ENCODE assay signal across 8 mouse cellular contexts in genomic region chr11:96997380-96997956, GRCm38 (mm10). TPM values are rescaled to one million over a fixed set of nuclear protein-coding genes. Genes with fewer than 3 reads are reported as not detected.
A peak's percentile ranks its signal among the peaks of the same experiment; 100 is the strongest.
DNase-seq lines count a peak whose midpoint lies in the region; ATAC-seq and TF ChIP-seq lines count a peak whose summit lies in the region.

No protein-coding gene starts in this region.

- peak in 1 of 2 experiments; percentile 44 for DNase-seq in left cerebral cortex, adult 2 months (ENCODE audit: extremely low spot score in 1 of 2, low spot score in 2 of 2)
- DNase-seq in left cerebral cortex, adult 8-10 months (ENCODE audit: low spot score in 2 of 2), result no peak
- DNase-seq in cerebellum, adult 2 months, result peak; percentile 61 to 73
- DNase-seq in gastrocnemius, postnatal 25 days, result peak; percentile 38
- peak; percentile 42 for DNase-seq in liver, postnatal 0 days
- DNase-seq in spleen, adult 12 weeks (ENCODE audit: low spot score), result no peak

- 0 out of 2 replicates have a peak, but pooled peaks have one; percentile 15 for TF ChIP-seq POLR2A in cerebellum, adult 2 months (IDR thresholded peaks at IDR 0.05; ENCODE audit: borderline replicate concordance, insufficient read depth, low read length)

- no peak for TF ChIP-seq EP300 in liver, postnatal 0 days (IDR thresholded peaks at IDR 0.05; ENCODE audit: low read depth)

- TF ChIP-seq CTCF in left cerebral cortex, adult 2 months (IDR thresholded peaks at IDR 0.05), result no peak
- no peak for TF ChIP-seq CTCF in cerebellum, adult 2 months (IDR thresholded peaks at IDR 0.05; ENCODE audit: borderline replicate concordance, insufficient read depth, low read depth, low read length)
- TF ChIP-seq CTCF in intestine, postnatal 0 days (IDR thresholded peaks at IDR 0.05; ENCODE audit: low read depth), result no peak
- no peak for TF ChIP-seq CTCF in liver, postnatal 0 days (IDR thresholded peaks at IDR 0.05; ENCODE audit: low read depth)

- H3K4me1 ChIP-seq in cerebellum, adult 2 months (ENCODE audit: control insufficient read depth, insufficient read depth, low read length), result no peaks in the 10 kb centered on the region
- H3K4me1 ChIP-seq in intestine, postnatal 0 days (replicated peaks; ENCODE audit: control insufficient read depth, insufficient read depth, low read length), result peaks cover 6% of the 10 kb centered on the region; the same call in 1 of the 2 replicates
- H3K4me1 ChIP-seq in liver, postnatal 0 days (ENCODE audit: insufficient read depth), result peaks cover 6% of the 10 kb centered on the region; the same call in 1 of the 2 replicates
- peaks cover 20% of the 10 kb centered on the region for H3K4me1 ChIP-seq in stomach, embryonic 15.5 days

- peak overlapping the region; percentile 43 for H3K4me3 ChIP-seq in left cerebral cortex, adult 2 months
- peak overlapping the region; percentile 32 for H3K4me3 ChIP-seq in cerebellum, adult 2 months (replicated peaks; ENCODE audit: insufficient read depth, low read depth, low read length)
- peak overlapping the region; percentile 25 for H3K4me3 ChIP-seq in intestine, postnatal 0 days (ENCODE audit: low read depth, low read length)
- peak overlapping the region; percentile 1; the same call in 1 of the 2 replicates for H3K4me3 ChIP-seq in liver, postnatal 0 days (ENCODE audit: low read depth, low read length)
- peak overlapping the region; percentile 30 for H3K4me3 ChIP-seq in stomach, embryonic 15.5 days (replicated peaks)

- intact Hi-C loops in left cerebral cortex, adult 2 months (cut with DNase I), result no loop called here

- H3K27me3 ChIP-seq in cerebellum, adult 2 months (ENCODE audit: control insufficient read depth, insufficient read depth, low read length), result no peaks in the 10 kb centered on the region
- peaks cover 13% of the 10 kb centered on the region; the same call in 1 of the 2 replicates for H3K27me3 ChIP-seq in intestine, postnatal 0 days (replicated peaks; ENCODE audit: control insufficient read depth, insufficient read depth, low read length)
- peaks cover 25% of the 10 kb centered on the region for H3K27me3 ChIP-seq in liver, postnatal 0 days (ENCODE audit: insufficient read depth, low read length)
- peaks cover 4% of the 10 kb centered on the region; the same call in 1 of the 2 replicates for H3K27me3 ChIP-seq in stomach, embryonic 15.5 days (replicated peaks)

- peak; percentile 51; the same call in 1 of the 2 replicates for ATAC-seq in intestine, postnatal 0 days
- peak; percentile 78 for ATAC-seq in liver, postnatal 0 days
- ATAC-seq in stomach, embryonic 15.5 days (ENCODE audit: insufficient read depth, low FRiP score, low read depth), result peak; percentile 44; the same call in 1 of the 2 replicates

- 11% methylated on average over 30 of the region's 30 CpGs for WGBS in cerebellum, adult 2 months
- WGBS in intestine, postnatal 0 days, result 9% methylated on average over 30 of the region's 30 CpGs
- WGBS in liver, postnatal 0 days (ENCODE audit: insufficient replicate concordance), result 14% methylated on average over 24 of the region's 30 CpGs
- 12% methylated on average over 30 of the region's 30 CpGs for WGBS in stomach, embryonic 15.5 days

- H3K27ac ChIP-seq in left cerebral cortex, adult 2 months, result peak overlapping the region; percentile 40; the same call in 1 of the 2 replicates
- H3K27ac ChIP-seq in cerebellum, adult 2 months (ENCODE audit: insufficient read depth, low read length), result peak overlapping the region; percentile 13; the same call in 1 of the 2 replicates
- no peak overlapping the region for H3K27ac ChIP-seq in intestine, postnatal 0 days (ENCODE audit: low read depth, low read length)
- no peak overlapping the region for H3K27ac ChIP-seq in liver, postnatal 0 days (ENCODE audit: low read depth)
- H3K27ac ChIP-seq in stomach, embryonic 15.5 days, result no peak overlapping the region

- H3K9me3 ChIP-seq in intestine, postnatal 0 days (ENCODE audit: control insufficient read depth), result no peaks in the 10 kb centered on the region
- no peaks in the 10 kb centered on the region for H3K9me3 ChIP-seq in liver, postnatal 0 days (ENCODE audit: low read length)
- H3K9me3 ChIP-seq in stomach, embryonic 15.5 days, result no peaks in the 10 kb centered on the region

- H3K36me3 ChIP-seq in intestine, postnatal 0 days (ENCODE audit: control insufficient read depth, insufficient read depth), result no peaks in the 10 kb centered on the region
- H3K36me3 ChIP-seq in liver, postnatal 0 days (replicated peaks; ENCODE audit: insufficient read depth, low read length), result no peaks in the 10 kb centered on the region
- no peaks in the 10 kb centered on the region for H3K36me3 ChIP-seq in stomach, embryonic 15.5 days

- H3K4me2 ChIP-seq in intestine, postnatal 0 days (replicated peaks; ENCODE audit: low read depth), result peak overlapping the region; percentile 67
- H3K4me2 ChIP-seq in liver, postnatal 0 days (ENCODE audit: low read depth, low read length), result peak overlapping the region; percentile 55
- peak overlapping the region; percentile 64 for H3K4me2 ChIP-seq in stomach, embryonic 15.5 days

- H3K9ac ChIP-seq in intestine, postnatal 0 days (ENCODE audit: low read depth, low read length), result peak overlapping the region; percentile 50
- H3K9ac ChIP-seq in liver, postnatal 0 days (replicated peaks), result peak overlapping the region; percentile 32
- 0 out of 2 replicates have a peak overlapping the region, but pooled peaks have one; percentile 13 for H3K9ac ChIP-seq in stomach, embryonic 15.5 days

RNA-seq across cellular contexts. Expression of gene Sp2, which starts 14.7 kb away (rescaled TPM):
- 10 to 100 TPM; 12.6 to 15.2 TPM for total RNA-seq in left cerebral cortex, adult 2 months (2021)
- total RNA-seq in left cerebral cortex, adult 8-10 months (2022), result 10 to 100 TPM; 10.7 to 15.0 (median 13.0) TPM
- 15.4 and 18.4 TPM in 2 replicates for polyA plus RNA-seq in cerebellum, adult 2 months (2012; rRNA removed)
- 1 to 10 TPM; 8.9 to 9.0 TPM for total RNA-seq in gastrocnemius, postnatal 25 days (2021)
- 7.7 and 8.2 TPM in 2 replicates for polyA plus RNA-seq in intestine, postnatal 0 days (2015; fragmentation: Nextera tagmentation; extraction: Ambion mirVana)
- polyA plus RNA-seq in liver, postnatal 0 days (2015; fragmentation: Nextera tagmentation; extraction: Ambion mirVana), result 6.8 and 7.1 TPM in 2 replicates
- 12.7 and 13.5 TPM in 2 replicates for polyA plus RNA-seq in stomach, embryonic 15.5 days (2015; fragmentation: Nextera tagmentation; extraction: Ambion mirVana)

RNA-seq across cellular contexts. Expression of gene Sp6, which starts 15.7 kb away (rescaled TPM):
- 1 to 10 TPM in 1 of 2 experiments, under 1 TPM in 1; 0.91 to 1.8 TPM for total RNA-seq in left cerebral cortex, adult 2 months (2021)
- 1 to 10 TPM; 1.1 to 2.0 (median 1.3) TPM for total RNA-seq in left cerebral cortex, adult 8-10 months (2022)
- 1.4 and 2.1 TPM in 2 replicates for polyA plus RNA-seq in cerebellum, adult 2 months (2012; rRNA removed)
- total RNA-seq in gastrocnemius, postnatal 25 days (2021), result under 1 TPM in 1 of 2 experiments, not detected in 1; 0.10 TPM
- 0.04 TPM in 1 of 2 replicates, not detected in the other for polyA plus RNA-seq in intestine, postnatal 0 days (2015; fragmentation: Nextera tagmentation; extraction: Ambion mirVana)
- 0.06 and 0.07 TPM in 2 replicates for polyA plus RNA-seq in liver, postnatal 0 days (2015; fragmentation: Nextera tagmentation; extraction: Ambion mirVana)
- polyA plus RNA-seq in stomach, embryonic 15.5 days (2015; fragmentation: Nextera tagmentation; extraction: Ambion mirVana), result 1.4 and 3.7 TPM in 2 replicates

RNA-seq across cellular contexts. Expression of gene Scrn2, which starts 32.3 kb away (rescaled TPM):
- 1 to 10 TPM; 2.8 to 3.4 TPM for total RNA-seq in left cerebral cortex, adult 2 months (2021)
- 1 to 10 TPM; 5.0 to 6.1 (median 5.4) TPM for total RNA-seq in left cerebral cortex, adult 8-10 months (2022)
- polyA plus RNA-seq in cerebellum, adult 2 months (2012; rRNA removed), result 12.2 and 13.9 TPM in 2 replicates
- total RNA-seq in gastrocnemius, postnatal 25 days (2021), result 1 to 10 TPM; 9.3 to 9.4 TPM
- 24.1 and 24.5 TPM in 2 replicates for polyA plus RNA-seq in intestine, postnatal 0 days (2015; fragmentation: Nextera tagmentation; extraction: Ambion mirVana)
- 20.6 and 21.2 TPM in 2 replicates for polyA plus RNA-seq in liver, postnatal 0 days (2015; fragmentation: Nextera tagmentation; extraction: Ambion mirVana)
- polyA plus RNA-seq in stomach, embryonic 15.5 days (2015; fragmentation: Nextera tagmentation; extraction: Ambion mirVana), result 19.7 and 20.1 TPM in 2 replicates

RNA-seq across cellular contexts. Expression of gene Lrrc46, which starts 43.7 kb away (rescaled TPM):
- under 1 TPM; 0.51 to 0.52 TPM for total RNA-seq in left cerebral cortex, adult 2 months (2021)
- under 1 TPM in 3 of 4 experiments, not detected in 1; 0.28 to 0.91 (median 0.72) TPM for total RNA-seq in left cerebral cortex, adult 8-10 months (2022)
- polyA plus RNA-seq in cerebellum, adult 2 months (2012; rRNA removed), result 1.2 and 1.4 TPM in 2 replicates
- under 1 TPM in 1 of 2 experiments, not detected in 1; 0.27 TPM for total RNA-seq in gastrocnemius, postnatal 25 days (2021)
- polyA plus RNA-seq in intestine, postnatal 0 days (2015; fragmentation: Nextera tagmentation; extraction: Ambion mirVana), result 0.17 and 0.18 TPM in 2 replicates
- polyA plus RNA-seq in liver, postnatal 0 days (2015; fragmentation: Nextera tagmentation; extraction: Ambion mirVana), result 0.65 and 0.73 TPM in 2 replicates
- 0.54 and 0.86 TPM in 2 replicates for polyA plus RNA-seq in stomach, embryonic 15.5 days (2015; fragmentation: Nextera tagmentation; extraction: Ambion mirVana)

RNA-seq across cellular contexts. Expression of gene Mrpl10, which starts 43.9 kb away (rescaled TPM):
- total RNA-seq in left cerebral cortex, adult 2 months (2021), result 10 to 100 TPM; 66.5 to 67.0 TPM
- 10 to 100 TPM; 72.0 to 83.9 (median 75.5) TPM for total RNA-seq in left cerebral cortex, adult 8-10 months (2022)
- polyA plus RNA-seq in cerebellum, adult 2 months (2012; rRNA removed), result 83.5 and 88.5 TPM in 2 replicates
- total RNA-seq in gastrocnemius, postnatal 25 days (2021), result 10 to 100 TPM; 37.6 to 43.0 TPM
- polyA plus RNA-seq in intestine, postnatal 0 days (2015; fragmentation: Nextera tagmentation; extraction: Ambion mirVana), result 50.7 and 50.8 TPM in 2 replicates
- polyA plus RNA-seq in liver, postnatal 0 days (2015; fragmentation: Nextera tagmentation; extraction: Ambion mirVana), result 34.1 and 34.5 TPM in 2 replicates
- 78.8 and 85.1 TPM in 2 replicates for polyA plus RNA-seq in stomach, embryonic 15.5 days (2015; fragmentation: Nextera tagmentation; extraction: Ambion mirVana)

Comparison
In these comparisons a context has a peak if more than half of its experiments do, and no peak if none do; other contexts are left out.
1. DNase-seq: peak in cerebellum, adult 2 months (2 of 2), gastrocnemius, postnatal 25 days (single experiment) and liver, postnatal 0 days (single experiment); none in left cerebral cortex, adult 8-10 months (0 of 2) and spleen, adult 12 weeks (single experiment).
2. H3K27ac ChIP-seq: peak in left cerebral cortex, adult 2 months (single experiment) and cerebellum, adult 2 months (single experiment); none in intestine, postnatal 0 days (single experiment), liver, postnatal 0 days (single experiment) and stomach, embryonic 15.5 days (single experiment).
3. Peak in every context shown above with its lines, with median percentiles within 50 percentile points of each other: H3K4me3 ChIP-seq, ATAC-seq, H3K4me2 ChIP-seq and H3K9ac ChIP-seq.